Mouse (Mus musculus) bone marrow, adult 2 months (tissue): ENCODE measurements around the gene Pacrg.

Source experiments
- CTCF ChIP-seq: fragments of 200-500 bp; IDR thresholded peaks from 2 replicates; pipeline ENCODE4 v1.5.1; 2011; ENCODE audit warnings: low read length, control low read depth; ENCODE audit not compliant: control insufficient read depth, insufficient read depth
- POLR2A ChIP-seq: fragments of 200-500 bp; IDR thresholded peaks from 2 replicates; pipeline ENCODE4 v1.6.1; 2011; ENCODE audit warnings: low read depth, mild to moderate bottlenecking, control low read depth, low read length, borderline replicate concordance; ENCODE audit not compliant: control insufficient read depth

DNA sequence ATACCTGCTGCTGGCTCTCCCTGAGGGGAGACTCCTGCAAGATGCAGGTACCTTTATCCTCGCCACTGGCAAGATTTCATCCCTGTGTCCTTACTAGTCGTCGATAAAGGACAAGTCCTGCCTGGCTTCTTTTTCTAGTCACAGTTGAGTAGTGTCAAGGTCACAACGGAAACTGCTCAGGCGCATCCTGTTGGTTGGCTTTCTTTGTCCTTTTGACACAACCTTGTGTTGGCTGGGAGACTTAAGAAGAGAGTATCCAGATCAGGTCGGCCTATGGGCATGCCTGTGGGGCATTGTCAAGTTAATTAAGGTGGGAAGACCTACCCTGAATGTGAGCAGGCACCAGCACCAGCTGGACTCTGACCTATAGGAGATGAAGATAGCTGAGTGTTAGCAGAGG is 483.8 kb downstream of the Pacrg start:
- TF ChIP-seq CTCF, result no peak
- TF ChIP-seq POLR2A, result no peak
